Mouse (Mus musculus) forebrain, embryonic 16.5 days (tissue): ENCODE results near the gene Gimap4. TPM values are rescaled to one million over a fixed set of nuclear protein-coding genes. Genes with fewer than 3 reads are reported as not detected.

Experiments used
- ATAC-seq: fragments of 200-750 bp; cut with Nextera tagmentation; 2 replicates; pipeline ENCODE4 v1.8.0; 2017; ENCODE audit warnings: mild to moderate bottlenecking, moderate library complexity
- H3K27ac ChIP-seq: fragments of 300-500 bp; sonication (generic); 2 replicates; pipeline ENCODE4 v1.5.1; 2014; ENCODE audit warnings: low read length, control low read depth
- H3K27me3 ChIP-seq: fragments of 300-500 bp; sonication (generic); replicated peaks from 2 replicates; pipeline ENCODE4 v1.6.1; 2014; ENCODE audit warnings: low read length; ENCODE audit not compliant: control insufficient read depth, insufficient read depth
- H3K36me3 ChIP-seq: fragments of 300-500 bp; sonication (generic); 2 replicates; pipeline ENCODE4 v1.6.1; 2014; ENCODE audit not compliant: control insufficient read depth, insufficient read depth
- H3K4me1 ChIP-seq: fragments of 300-500 bp; sonication (generic); replicated peaks from 2 replicates; pipeline ENCODE4 v1.6.1; 2014; ENCODE audit warnings: low read length; ENCODE audit not compliant: control insufficient read depth, insufficient read depth
- H3K4me2 ChIP-seq: fragments of 300-500 bp; sonication (generic); 2 replicates; pipeline ENCODE4 v1.6.1; 2014; ENCODE audit warnings: mild to moderate bottlenecking, low read length, control low read depth
- H3K4me3 ChIP-seq: fragments of 300-500 bp; sonication (generic); replicated peaks from 2 replicates; pipeline ENCODE4 v1.5.1; 2014; ENCODE audit warnings: mild to moderate bottlenecking, low read length, control low read depth
- H3K9ac ChIP-seq: fragments of 300-500 bp; sonication (generic); replicated peaks from 2 replicates; pipeline ENCODE4 v1.6.1; 2014; ENCODE audit warnings: low read depth, low read length, control low read depth
- H3K9me3 ChIP-seq: fragments of 300-500 bp; sonication (generic); 2 replicates; pipeline ENCODE4 v1.6.1; 2016; ENCODE audit warnings: low read length; ENCODE audit not compliant: control insufficient read depth
- WGBS: fragments of 180-500 bp; shearing (Covaris S2); extraction: QIAGEN DNeasy Blood & Tissue Kit; methylation state at CpG from one replicate; pipeline ENCODE4 v1.1.7; 2014; 5-methylcytosine and 5-hydroxymethylcytosine counted together
- polyA plus RNA-seq: library from polyadenylated mRNA; unstranded; fragments of >200 nt; fragmentation: Nextera tagmentation; extraction: Ambion mirVana; gene quantifications from 2 replicates; pipeline ENCODE4 v1.2.1, GENCODE M21; 2015

Gene Gimap4
- polyA plus RNA-seq, 1 experiment from 2014 or later = 1.2 TPM

- H3K4me1 ChIP-seq = no peaks in the 10 kb centered on the region
- no peak within 1 kb of the TSS for H3K4me3 ChIP-seq
- WGBS = 60% methylated on average over 2 of the region's 2 CpGs
- no peaks in the 10 kb centered on the region for H3K27me3 ChIP-seq
- no peaks in the 10 kb centered on the region for H3K9me3 ChIP-seq
- no peak for ATAC-seq
- H3K36me3 ChIP-seq = no peaks in the 10 kb centered on the region
- no peak within 1 kb of the TSS for H3K9ac ChIP-seq
- H3K4me2 ChIP-seq = no peak within 1 kb of the TSS
- no peak within 1 kb of the TSS for H3K27ac ChIP-seq
Observed at GRCm38 (mm10) chr6:48718455-48718854, 34.1 kb downstream of the Gimap4 start, which contains the start of the genes Gm28053 and Gimap7. Gm28053 (plus strand) TSS chr6:48718607. Gimap7 (plus strand) TSS chr6:48718621.

- no peaks in the 10 kb centered on the region for H3K9me3 ChIP-seq
- H3K36me3 ChIP-seq = no peaks in the 10 kb centered on the region
- H3K27me3 ChIP-seq = no peaks in the 10 kb centered on the region
- no peak overlapping the region for H3K27ac ChIP-seq
- no peak overlapping the region for H3K4me3 ChIP-seq
- no peaks in the 10 kb centered on the region; the same call in 1 of the 2 replicates for H3K4me1 ChIP-seq
- 89% methylated on average over 4 of the region's 4 CpGs for WGBS
- no peak for ATAC-seq
- H3K9ac ChIP-seq = no peak overlapping the region
- H3K4me2 ChIP-seq = no peak overlapping the region
Observed at GRCm38 (mm10) chr6:48720326-48720725, 36.0 kb downstream of the Gimap4 start.

GRCm38 (mm10) chr6:48723468-48723867 lies 39.1 kb downstream of the Gimap4 start:
- Histone ChIP-seq H3K4me1 (peaks cover 6% of the 10 kb centered on the region), H3K36me3 (no peaks in the 10 kb centered on the region), H3K4me3 (no peak overlapping the region), H3K9me3 (no peaks in the 10 kb centered on the region), H3K4me2 (no peak overlapping the region), H3K27me3 (no peaks in the 10 kb centered on the region), H3K27ac (no peak overlapping the region), H3K9ac (no peak overlapping the region)
- 88% methylated on average over 8 of the region's 8 CpGs for WGBS
- no peak for ATAC-seq

GRCm38 (mm10) chr6:48725476-48725875 lies 41.1 kb downstream of the Gimap4 start:
- 0% methylated on average over 1 of the region's 1 CpGs for WGBS
- Histone ChIP-seq H3K4me2 (no peak overlapping the region), H3K36me3 (no peaks in the 10 kb centered on the region), H3K9me3 (no peaks in the 10 kb centered on the region), H3K27ac (no peak overlapping the region), H3K9ac (no peak overlapping the region), H3K27me3 (no peaks in the 10 kb centered on the region), H3K4me3 (no peak overlapping the region), H3K4me1 (peaks cover 6% of the 10 kb centered on the region)
- peak; percentile 69 for ATAC-seq

GRCm38 (mm10) chr6:48727761-48728160 lies 43.4 kb downstream of the Gimap4 start:
- H3K9ac ChIP-seq = no peak overlapping the region
- ATAC-seq = no peak
- no peak overlapping the region for H3K27ac ChIP-seq
- peaks cover 6% of the 10 kb centered on the region for H3K4me1 ChIP-seq
- no peaks in the 10 kb centered on the region for H3K27me3 ChIP-seq
- no peaks in the 10 kb centered on the region for H3K9me3 ChIP-seq
- no peak overlapping the region for H3K4me3 ChIP-seq
- no peak overlapping the region for H3K4me2 ChIP-seq
- H3K36me3 ChIP-seq = no peaks in the 10 kb centered on the region
- 93% methylated on average over 5 of the region's 5 CpGs for WGBS

GRCm38 (mm10) chr6:48732864-48733304 lies 48.5 kb downstream of the Gimap4 start:
- H3K9ac ChIP-seq = no peak overlapping the region
- H3K27me3 ChIP-seq = no peaks in the 10 kb centered on the region
- H3K4me3 ChIP-seq = no peak overlapping the region
- H3K4me2 ChIP-seq = no peak overlapping the region
- H3K36me3 ChIP-seq = no peaks in the 10 kb centered on the region
- no peaks in the 10 kb centered on the region for H3K4me1 ChIP-seq
- WGBS = 59% methylated on average over 8 of the region's 8 CpGs
- H3K27ac ChIP-seq = no peak overlapping the region
- H3K9me3 ChIP-seq = no peaks in the 10 kb centered on the region
- no peak for ATAC-seq

- H3K36me3 ChIP-seq = no peaks in the 10 kb centered on the region
- H3K9me3 ChIP-seq = no peaks in the 10 kb centered on the region
- no peak overlapping the region for H3K4me2 ChIP-seq
- no peak overlapping the region for H3K27ac ChIP-seq
- ATAC-seq = no peak
- no peak overlapping the region for H3K9ac ChIP-seq
- 88% methylated on average over 1 of the region's 1 CpGs for WGBS
- H3K4me1 ChIP-seq = no peaks in the 10 kb centered on the region
- H3K4me3 ChIP-seq = no peak overlapping the region
- H3K27me3 ChIP-seq = no peaks in the 10 kb centered on the region
Observed at GRCm38 (mm10) chr6:48733660-48734059, 49.3 kb downstream of the Gimap4 start.

- Histone ChIP-seq H3K27me3 (peaks cover 8% of the 10 kb centered on the region), H3K9me3 (no peaks in the 10 kb centered on the region), H3K4me1 (no peaks in the 10 kb centered on the region), H3K4me2 (no peak overlapping the region), H3K27ac (no peak overlapping the region), H3K9ac (no peak overlapping the region), H3K4me3 (no peak overlapping the region), H3K36me3 (no peaks in the 10 kb centered on the region)
- no peak for ATAC-seq
- 84% methylated on average over 2 of the region's 2 CpGs for WGBS
Observed at GRCm38 (mm10) chr6:48737053-48737452, 52.7 kb downstream of the Gimap4 start.

GRCm38 (mm10) chr6:48737688-48738087 lies 53.3 kb downstream of the Gimap4 start:
- Histone ChIP-seq H3K9me3 (no peaks in the 10 kb centered on the region), H3K4me2 (no peak overlapping the region), H3K9ac (no peak overlapping the region), H3K27me3 (peaks cover 13% of the 10 kb centered on the region), H3K27ac (no peak overlapping the region), H3K36me3 (no peaks in the 10 kb centered on the region), H3K4me3 (no peak overlapping the region), H3K4me1 (0 out of 2 replicates have a peak, but pooled peaks cover 2% of the 10 kb centered on the region)
- 85% methylated on average over 5 of the region's 5 CpGs for WGBS
- ATAC-seq = no peak
